Mouse (Mus musculus): ENCODE data around the gene Tmem143. TPM values are rescaled to one million over a fixed set of nuclear protein-coding genes. Genes with fewer than 3 reads are reported as not detected.

Tmem143 gene
- polyA plus RNA-seq, 1 experiment from 2014 or later: 3.6 TPM

DNA sequence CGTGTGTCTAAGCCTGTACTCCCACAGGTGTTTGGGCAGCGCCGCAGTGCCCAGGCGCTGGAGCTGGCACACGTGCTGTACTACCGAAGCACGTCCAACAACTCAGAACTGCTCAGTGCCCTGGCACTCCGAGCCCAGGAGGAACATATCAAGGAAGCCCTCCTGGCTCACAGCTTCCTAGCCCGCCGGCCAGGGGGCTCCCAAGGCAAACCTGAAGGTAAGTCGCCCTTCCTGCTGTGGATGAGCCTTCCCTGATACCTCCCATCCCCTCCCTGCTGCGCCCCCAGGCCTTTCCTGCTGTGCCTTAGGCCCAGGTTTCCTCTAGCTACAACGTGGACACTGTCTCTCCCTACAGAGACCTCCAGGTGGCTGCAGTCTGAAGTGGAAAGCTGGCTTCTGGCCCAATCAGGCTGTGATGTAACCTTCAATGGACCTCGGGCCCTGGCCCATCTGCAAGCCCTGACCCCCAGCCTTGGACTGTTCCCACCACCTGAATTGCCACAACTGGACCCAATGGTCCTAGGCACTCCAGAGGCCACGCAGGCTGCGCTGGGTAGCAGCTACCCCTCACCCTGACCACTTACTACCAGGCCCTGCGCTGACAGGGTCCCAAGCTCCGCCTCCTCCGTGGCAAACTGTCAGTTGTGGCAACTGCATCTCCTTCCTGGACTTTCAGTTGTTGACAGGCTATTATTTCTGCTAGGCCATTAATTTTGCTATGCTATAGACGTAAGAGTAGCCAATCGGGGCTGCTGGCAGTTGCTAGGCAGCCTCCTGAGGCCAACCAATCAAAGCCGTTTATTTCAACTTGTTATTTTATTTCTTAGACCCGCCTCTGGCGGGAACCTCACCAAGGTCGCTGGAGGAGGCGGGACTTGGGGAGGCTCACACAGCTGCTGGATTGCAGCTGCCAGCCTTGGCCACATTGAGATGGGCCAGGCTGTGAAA, 19.6 kb downstream of the Tmem143 start:
- 40% methylated on average over 26 of the region's 26 CpGs for WGBS (ENCODE audit: insufficient replicate concordance)
- H3K27ac ChIP-seq (replicated peaks): peak overlapping the region; percentile 45
- no peaks in the 10 kb centered on the region for H3K9me3 ChIP-seq (replicated peaks)
- no peaks in the 10 kb centered on the region for H3K27me3 ChIP-seq
- peaks cover 51% of the 10 kb centered on the region for H3K4me1 ChIP-seq (replicated peaks)
- H3K4me2 ChIP-seq: peak overlapping the region; percentile 55
- peak overlapping the region; percentile 35 for H3K9ac ChIP-seq
- peaks cover 31% of the 10 kb centered on the region for H3K36me3 ChIP-seq (replicated peaks)
- ATAC-seq (ENCODE audit: insufficient read depth): peak; percentile 43
- peak overlapping the region; percentile 45 for H3K4me3 ChIP-seq (replicated peaks)

DNA sequence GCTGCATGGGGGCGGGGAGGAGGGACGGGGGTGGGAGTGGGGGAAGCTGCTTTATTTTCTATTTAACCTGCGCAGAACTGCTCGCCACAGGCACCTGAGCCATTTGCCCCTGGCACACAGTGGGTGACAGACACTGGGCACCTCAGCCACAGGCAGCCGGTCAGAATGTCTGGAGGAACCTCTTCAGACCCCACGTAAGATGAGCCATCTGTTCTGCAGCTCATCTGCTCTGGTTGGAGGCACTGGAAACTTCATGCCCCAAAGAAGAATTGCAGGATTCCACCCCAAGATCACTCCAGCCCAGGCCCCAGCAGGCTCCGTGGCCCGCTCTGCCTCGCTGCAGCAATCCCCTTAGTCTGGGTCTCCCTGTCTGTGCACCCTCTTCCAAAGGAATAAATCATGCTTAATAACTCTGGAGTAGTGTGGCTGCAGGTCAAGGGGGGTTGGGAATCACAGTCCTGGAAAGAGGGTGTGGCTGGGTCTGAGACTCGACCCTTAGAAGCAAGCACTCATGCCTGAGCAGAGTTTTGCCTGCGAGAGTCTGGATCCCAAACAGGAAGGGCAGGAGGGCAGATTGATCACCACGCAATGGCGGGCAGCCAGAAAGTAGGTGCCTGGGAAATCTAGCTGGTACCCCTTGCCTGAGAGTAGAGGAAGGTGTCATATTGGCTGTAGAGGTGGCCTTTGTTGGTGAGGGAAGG, 20.4 kb downstream of the Tmem143 start:
- Histone ChIP-seq H3K9ac (no peak overlapping the region), H3K36me3 (replicated peaks) (peaks cover 31% of the 10 kb centered on the region), H3K9me3 (replicated peaks) (no peaks in the 10 kb centered on the region), H3K27me3 (no peaks in the 10 kb centered on the region), H3K4me1 (replicated peaks) (peaks cover 59% of the 10 kb centered on the region), H3K4me2 (peak overlapping the region; percentile 55), H3K27ac (replicated peaks) (peak overlapping the region; percentile 45; the same call in 1 of the 2 replicates), H3K4me3 (replicated peaks) (peak overlapping the region; percentile 45)
- ATAC-seq (ENCODE audit: insufficient read depth): 0 out of 2 replicates have a peak, but pooled peaks have one; percentile 1
- WGBS (ENCODE audit: insufficient replicate concordance): 37% methylated on average over 13 of the region's 13 CpGs

DNA sequence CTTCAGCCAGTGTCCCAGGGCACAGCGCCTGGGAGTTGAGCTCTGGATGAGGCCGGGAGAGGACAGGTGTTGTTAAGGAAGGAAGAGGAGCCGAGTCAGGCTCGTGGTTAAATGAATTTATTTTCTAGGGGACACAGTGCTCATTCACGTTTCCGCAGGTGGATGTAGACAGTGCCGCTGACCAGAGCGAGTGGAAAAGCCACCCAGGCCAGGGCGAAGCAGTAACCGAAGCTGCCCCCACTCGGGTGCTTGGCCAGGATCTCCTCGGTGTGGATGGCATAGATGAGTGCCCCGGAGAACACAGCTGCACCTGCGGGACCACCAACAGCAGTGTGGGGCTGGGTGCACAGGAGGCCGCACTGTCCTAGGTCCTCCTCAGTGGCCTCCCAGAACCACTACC, 21.2 kb downstream of the Tmem143 start:
- no peak overlapping the region for H3K27ac ChIP-seq (replicated peaks)
- H3K27me3 ChIP-seq: no peaks in the 10 kb centered on the region
- H3K4me1 ChIP-seq (replicated peaks): peaks cover 67% of the 10 kb centered on the region
- 84% methylated on average over 15 of the region's 15 CpGs for WGBS (ENCODE audit: insufficient replicate concordance)
- H3K36me3 ChIP-seq (replicated peaks): peaks cover 25% of the 10 kb centered on the region
- H3K4me2 ChIP-seq: no peak overlapping the region
- H3K4me3 ChIP-seq (replicated peaks): no peak overlapping the region
- ATAC-seq (ENCODE audit: insufficient read depth): no peak
- no peak overlapping the region for H3K9ac ChIP-seq
- H3K9me3 ChIP-seq (replicated peaks): no peaks in the 10 kb centered on the region

GRCm38 (mm10) chr7:45919083-45919671, 22.4 kb downstream of the Tmem143 start:
- peak overlapping the region; percentile 73 for H3K4me2 ChIP-seq
- H3K9ac ChIP-seq: no peak overlapping the region
- no peaks in the 10 kb centered on the region for H3K9me3 ChIP-seq (replicated peaks)
- peaks cover 79% of the 10 kb centered on the region for H3K4me1 ChIP-seq (replicated peaks)
- H3K27me3 ChIP-seq: no peaks in the 10 kb centered on the region
- no peak overlapping the region for H3K27ac ChIP-seq (replicated peaks)
- 0 out of 2 replicates have a peak overlapping the region, but pooled peaks have one; percentile 58 for H3K4me3 ChIP-seq (replicated peaks)
- H3K36me3 ChIP-seq (replicated peaks): peaks cover 15% of the 10 kb centered on the region; the same call in 1 of the 2 replicates
- ATAC-seq (ENCODE audit: insufficient read depth): no peak
- 76% methylated on average over 14 of the region's 14 CpGs for WGBS (ENCODE audit: insufficient replicate concordance)

DNA sequence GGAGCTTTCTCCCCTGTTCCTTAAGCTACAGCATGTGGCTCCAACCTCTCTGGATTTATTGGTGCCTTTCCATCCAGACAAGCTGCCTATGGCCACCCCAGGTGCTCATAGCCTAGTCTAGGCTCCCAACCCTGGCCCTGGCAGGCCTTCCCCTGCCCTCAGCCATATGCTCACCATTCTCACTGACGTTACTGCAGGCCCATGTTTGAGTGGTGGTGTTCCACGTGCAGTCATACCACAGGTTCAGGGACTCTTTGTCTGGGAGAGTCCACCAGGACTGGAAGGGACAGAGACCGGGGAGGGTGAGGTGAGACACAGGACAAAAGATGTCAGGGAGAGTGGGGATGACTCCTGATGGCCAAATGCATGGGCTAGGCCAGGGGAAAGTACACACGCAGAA, 23.0 kb downstream of the Tmem143 start:
- no peak for ATAC-seq (ENCODE audit: insufficient read depth)
- peak overlapping the region; percentile 58 for H3K4me3 ChIP-seq (replicated peaks)

DNA sequence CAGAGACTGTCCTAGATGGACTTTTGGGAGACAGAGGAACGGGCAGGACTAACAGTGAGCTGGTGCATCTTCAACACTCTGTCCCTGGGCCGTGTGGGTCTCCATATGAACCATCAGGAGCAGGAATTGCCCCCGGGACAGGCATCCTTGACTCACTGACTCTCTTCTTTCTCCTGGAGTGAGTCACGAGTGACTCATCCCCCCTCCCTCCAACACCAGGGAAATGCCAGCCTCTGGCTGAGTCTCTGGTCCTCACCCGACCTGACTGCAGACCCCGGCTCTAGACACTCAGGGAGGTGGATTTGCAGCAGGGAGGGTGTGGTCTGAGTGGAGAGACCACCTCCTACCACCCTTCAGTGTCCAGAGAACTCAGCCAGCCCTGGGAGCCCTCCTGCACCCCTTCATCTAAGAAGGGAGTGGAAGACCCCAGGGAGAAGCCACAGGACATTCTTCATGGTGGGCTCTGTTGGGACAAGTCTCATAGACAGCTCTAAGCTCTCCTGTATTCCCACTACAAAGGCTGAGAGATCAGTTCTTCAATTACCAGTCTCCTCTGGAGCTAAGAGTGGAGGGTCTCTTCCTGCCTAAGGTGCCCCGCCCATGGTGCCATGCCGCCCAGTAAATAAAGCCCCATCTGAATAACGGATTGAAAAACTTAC, 24.0 kb downstream of the Tmem143 start:
- Histone ChIP-seq H3K36me3 (replicated peaks) (peaks cover 15% of the 10 kb centered on the region; the same call in 1 of the 2 replicates), H3K9me3 (replicated peaks) (no peaks in the 10 kb centered on the region), H3K27me3 (no peaks in the 10 kb centered on the region), H3K9ac (peak overlapping the region; percentile 59), H3K4me2 (peak overlapping the region; percentile 73), H3K27ac (replicated peaks) (peak overlapping the region; percentile 87), H3K4me3 (replicated peaks) (peak overlapping the region; percentile 58), H3K4me1 (replicated peaks) (peaks cover 86% of the 10 kb centered on the region)
- ATAC-seq (ENCODE audit: insufficient read depth): no peak
- WGBS (ENCODE audit: insufficient replicate concordance): 12% methylated on average over 9 of the region's 9 CpGs

More for the DNA sequence above, 23.0 kb downstream of the Tmem143 start:
- peak overlapping the region; percentile 73 for H3K4me2 ChIP-seq
- 42% methylated on average over 4 of the region's 4 CpGs for WGBS (ENCODE audit: insufficient replicate concordance)
- no peaks in the 10 kb centered on the region for H3K27me3 ChIP-seq
- peak overlapping the region; percentile 87 for H3K27ac ChIP-seq (replicated peaks)
- H3K9me3 ChIP-seq (replicated peaks): no peaks in the 10 kb centered on the region
- peak overlapping the region; percentile 59; the same call in 1 of the 2 replicates for H3K9ac ChIP-seq
- peaks cover 85% of the 10 kb centered on the region for H3K4me1 ChIP-seq (replicated peaks)
- peaks cover 15% of the 10 kb centered on the region; the same call in 1 of the 2 replicates for H3K36me3 ChIP-seq (replicated peaks)

GRCm38 (mm10) chr7:45921242-45921621, 24.5 kb downstream of the Tmem143 start, which contains the start of gene Emp3:
TSS of gene Emp3 (minus strand) at chr7:45921404.
- Histone ChIP-seq H3K4me3 (replicated peaks) (peak within 1 kb of the TSS; percentile 58), H3K9me3 (replicated peaks) (no peaks in the 10 kb centered on the region), H3K27me3 (no peaks in the 10 kb centered on the region), H3K27ac (replicated peaks) (peak within 1 kb of the TSS; percentile 87), H3K4me1 (replicated peaks) (peaks cover 81% of the 10 kb centered on the region), H3K4me2 (peak within 1 kb of the TSS; percentile 73), H3K9ac (peak within 1 kb of the TSS; percentile 59), H3K36me3 (replicated peaks) (peaks cover 15% of the 10 kb centered on the region; the same call in 1 of the 2 replicates)
- 3% methylated on average over 9 of the region's 9 CpGs for WGBS (ENCODE audit: insufficient replicate concordance)
- peak; percentile 19; the same call in 1 of the 2 replicates for ATAC-seq (ENCODE audit: insufficient read depth)

GRCm38 (mm10) chr7:45921950-45922600, 25.3 kb downstream of the Tmem143 start:
- Histone ChIP-seq H3K27me3 (no peaks in the 10 kb centered on the region), H3K27ac (replicated peaks) (peak overlapping the region; percentile 87), H3K4me2 (peak overlapping the region; percentile 73), H3K36me3 (replicated peaks) (peaks cover 15% of the 10 kb centered on the region; the same call in 1 of the 2 replicates), H3K4me3 (replicated peaks) (0 out of 2 replicates have a peak overlapping the region, but pooled peaks have one; percentile 60), H3K9me3 (replicated peaks) (no peaks in the 10 kb centered on the region), H3K4me1 (replicated peaks) (peaks cover 73% of the 10 kb centered on the region), H3K9ac (peak overlapping the region; percentile 23; the same call in 1 of the 2 replicates)
- WGBS (ENCODE audit: insufficient replicate concordance): 49% methylated on average over 12 of the region's 12 CpGs
- ATAC-seq (ENCODE audit: insufficient read depth): no peak

- peak; percentile 83 for ATAC-seq (ENCODE audit: insufficient read depth)
- Histone ChIP-seq H3K4me2 (peak overlapping the region; percentile 72), H3K36me3 (replicated peaks) (peaks cover 7% of the 10 kb centered on the region; the same call in 1 of the 2 replicates), H3K9ac (peak overlapping the region; percentile 28), H3K9me3 (replicated peaks) (no peaks in the 10 kb centered on the region), H3K27me3 (no peaks in the 10 kb centered on the region; the same call in 1 of the 2 replicates), H3K4me1 (replicated peaks) (peaks cover 62% of the 10 kb centered on the region), H3K4me3 (replicated peaks) (peak overlapping the region; percentile 60), H3K27ac (replicated peaks) (peak overlapping the region; percentile 87)
- WGBS (ENCODE audit: insufficient replicate concordance): under 1% methylated on average over 37 of the region's 37 CpGs
Observed at GRCm38 (mm10) chr7:45922928-45923761, 26.4 kb downstream of the Tmem143 start.
